Mouse (Mus musculus) C2C12 (cell line): Measurements from ENCODE around the gene Rpl11. TPM values are rescaled to one million over a fixed set of nuclear protein-coding genes. Genes with fewer than 3 reads are reported as not detected.

Experiments used
- H3K27me3 ChIP-seq: one replicate; pipeline ENCODE4 v1.6.1; 2011; ENCODE audit not compliant: control insufficient read depth, insufficient read depth, insufficient read length
- H3K36me3 ChIP-seq: one replicate; pipeline ENCODE4 v1.6.1; 2011; ENCODE audit not compliant: control insufficient read depth, insufficient read depth
- H3K4me3 ChIP-seq: one replicate; pipeline ENCODE4 v1.5.1; 2011; ENCODE audit warnings: mild to moderate bottlenecking, control low read depth; ENCODE audit not compliant: poor library complexity, insufficient read depth, severe bottlenecking
- H3K79me2 ChIP-seq: one replicate; pipeline ENCODE4 v1.6.1; 2011; ENCODE audit not compliant: control insufficient read depth, insufficient read depth
- H3K79me3 ChIP-seq: one replicate; pipeline ENCODE4 v1.6.1; 2011; ENCODE audit warnings: low read depth, control low read depth
- H3ac ChIP-seq: one replicate; pipeline ENCODE3; 2011; ENCODE audit warnings: low read depth; ENCODE audit not compliant: control insufficient read depth, insufficient read length
- CEBPB ChIP-seq: IDR thresholded peaks from one replicate; pipeline ENCODE4 v1.6.1; 2011; ENCODE audit warnings: low read depth, mild to moderate bottlenecking, control low read depth, moderate library complexity
- CTCF ChIP-seq: IDR thresholded peaks from one replicate; pipeline ENCODE4 v1.5.1; 2011; ENCODE audit not compliant: control insufficient read depth, insufficient read depth, insufficient read length
- FOSL1 ChIP-seq: IDR thresholded peaks from one replicate; pipeline ENCODE4 v1.8.0; 2011; ENCODE audit warnings: mild to moderate bottlenecking, low read length; ENCODE audit not compliant: poor library complexity, insufficient read depth, severe bottlenecking
- MAX ChIP-seq: IDR thresholded peaks from one replicate; pipeline ENCODE4 v1.6.1; 2011; ENCODE audit warnings: mild to moderate bottlenecking, control low read depth
- MYOD1 ChIP-seq: IDR thresholded peaks from one replicate; pipeline ENCODE4 v1.6.1; 2011; ENCODE audit warnings: low read depth; ENCODE audit not compliant: control insufficient read depth, insufficient read length
- MYOG ChIP-seq: IDR thresholded peaks from one replicate; pipeline ENCODE4 v1.6.1; 2011; ENCODE audit not compliant: control insufficient read depth, insufficient read length; ENCODE audit errors: extremely low read depth
- USF1 ChIP-seq: IDR thresholded peaks from one replicate; pipeline ENCODE4 v1.6.1; 2011; ENCODE audit warnings: low read depth, mild to moderate bottlenecking, control low read depth, moderate library complexity
- polyA plus RNA-seq: library from polyadenylated mRNA; unstranded; fragments of >200 nt; fragmentation: generic; extraction: Trizol; gene quantifications from one replicate; pipeline ENCODE4 v1.2.1, GENCODE M21; 2012; ENCODE audit warnings: missing spikeins

Gene Rpl11
- polyA plus RNA-seq, 1 experiment: 2,415 TPM

GRCm38 (mm10) chr4:136004921-136005320 lies 48.3 kb downstream of the Rpl11 start:
- Histone ChIP-seq H3K4me3 (no peak overlapping the region), H3K79me3 (no peaks in the 10 kb centered on the region), H3K27me3 (no peaks in the 10 kb centered on the region), H3ac (no peak overlapping the region), H3K79me2 (no peaks in the 10 kb centered on the region), H3K36me3 (peaks cover 70% of the 10 kb centered on the region)
- no peak for TF ChIP-seq USF1
- no peak for TF ChIP-seq FOSL1
- no peak for TF ChIP-seq CTCF
- TF ChIP-seq MAX: no peak
- TF ChIP-seq MYOD1: no peak

GRCm38 (mm10) chr4:136004107-136004675 lies 49.0 kb downstream of the Rpl11 start:
- no peaks in the 10 kb centered on the region for H3K79me3 ChIP-seq
- no peak overlapping the region for H3K4me3 ChIP-seq
- no peaks in the 10 kb centered on the region for H3K79me2 ChIP-seq
- H3K36me3 ChIP-seq: peaks cover 64% of the 10 kb centered on the region
- TF ChIP-seq USF1 (no peak), MAX (no peak), MYOD1 (no peak), MYOG (no peak), FOSL1 (no peak), CEBPB (no peak), CTCF (no peak)
- no peak overlapping the region for H3ac ChIP-seq
- H3K27me3 ChIP-seq: no peaks in the 10 kb centered on the region

- TF ChIP-seq MAX: no peak
- no peak for TF ChIP-seq CEBPB
- TF ChIP-seq USF1: no peak
- TF ChIP-seq FOSL1: no peak
- no peak for TF ChIP-seq MYOG
- no peak for TF ChIP-seq CTCF
- no peak for TF ChIP-seq MYOD1
- no peaks in the 10 kb centered on the region for H3K79me2 ChIP-seq
- no peaks in the 10 kb centered on the region for H3K27me3 ChIP-seq
- no peak overlapping the region for H3ac ChIP-seq
- H3K4me3 ChIP-seq: no peak overlapping the region
- H3K79me3 ChIP-seq: no peaks in the 10 kb centered on the region
- no peaks in the 10 kb centered on the region for H3K36me3 ChIP-seq
Measured at GRCm38 (mm10) chr4:135995118-135995517, 58.1 kb downstream of the Rpl11 start.

- no peaks in the 10 kb centered on the region for H3K36me3 ChIP-seq
- no peak overlapping the region for H3K4me3 ChIP-seq
- no peak for TF ChIP-seq FOSL1
Measured at GRCm38 (mm10) chr4:135993941-135994340, 59.3 kb downstream of the Rpl11 start.

GRCm38 (mm10) chr4:135987714-135988113 lies 65.5 kb downstream of the Rpl11 start:
- Histone ChIP-seq H3K79me3 (peaks cover 13% of the 10 kb centered on the region), H3K79me2 (peaks cover 20% of the 10 kb centered on the region), H3ac (peak overlapping the region; percentile 24), H3K36me3 (peaks cover 21% of the 10 kb centered on the region), H3K27me3 (no peaks in the 10 kb centered on the region), H3K4me3 (no peak overlapping the region)
- no peak for TF ChIP-seq MYOD1
- TF ChIP-seq MYOG: no peak
- TF ChIP-seq CEBPB: no peak
- no peak for TF ChIP-seq FOSL1
- TF ChIP-seq MAX: no peak
- TF ChIP-seq CTCF: no peak
- no peak for TF ChIP-seq USF1

More at GRCm38 (mm10) chr4:135993941-135994340, 59.3 kb downstream of the Rpl11 start:
- Histone ChIP-seq H3ac (no peak overlapping the region), H3K27me3 (no peaks in the 10 kb centered on the region), H3K79me2 (no peaks in the 10 kb centered on the region), H3K79me3 (no peaks in the 10 kb centered on the region)

GRCm38 (mm10) chr4:135986943-135987710 lies 66.1 kb downstream of the Rpl11 start, which contains the start of gene Pithd1:
TSS of gene Pithd1 (minus strand) at chr4:135987264.
- Histone ChIP-seq H3K79me2 (peaks cover 20% of the 10 kb centered on the region), H3K27me3 (no peaks in the 10 kb centered on the region), H3K36me3 (peaks cover 21% of the 10 kb centered on the region), H3K79me3 (peaks cover 13% of the 10 kb centered on the region), H3K4me3 (peak within 1 kb of the TSS; percentile 76), H3ac (peak within 1 kb of the TSS; percentile 94)
- no peak for TF ChIP-seq CEBPB
- no peak for TF ChIP-seq CTCF
- no peak for TF ChIP-seq MYOD1
- no peak for TF ChIP-seq FOSL1
- TF ChIP-seq MYOG: no peak
- TF ChIP-seq MAX: no peak
- no peak for TF ChIP-seq USF1
